Mouse (Mus musculus): Measurements from ENCODE around the gene Fsd1. TPM values are rescaled to one million over a fixed set of nuclear protein-coding genes. Genes with fewer than 3 reads are reported as not detected.

Gene Fsd1
- polyA plus RNA-seq, 1 experiment from 2014 or later: 0.36 TPM

DNA sequence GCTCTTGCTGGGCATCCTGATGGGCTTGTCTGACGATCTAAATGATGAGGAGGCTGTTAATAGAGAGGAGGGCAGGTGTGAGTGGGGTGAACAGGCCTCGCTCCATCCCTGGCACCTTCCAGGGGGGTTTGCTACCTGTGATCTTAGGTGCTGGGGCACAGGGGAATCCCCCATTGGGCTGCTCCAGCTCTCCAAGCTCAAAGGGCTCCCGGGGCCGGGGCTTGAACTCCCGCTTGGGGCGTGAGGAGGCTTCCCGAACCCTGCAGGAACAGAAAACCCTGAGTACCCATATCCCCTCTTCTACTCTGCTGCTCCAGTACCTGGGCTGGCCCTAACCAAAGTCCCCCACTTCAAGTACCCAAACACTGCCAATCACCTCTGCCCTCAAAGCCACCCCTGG, 31.5 kb downstream of the Fsd1 start:
- no peak overlapping the region for H3K27ac ChIP-seq (ENCODE audit: low read length)
- no peaks in the 10 kb centered on the region for H3K4me1 ChIP-seq (ENCODE audit: insufficient read depth, low read depth, low read length)
- TF ChIP-seq EP300 (IDR thresholded peaks at IDR 0.05) (no peak), CTCF (IDR thresholded peaks at IDR 0.05) (no peak)
- H3K9me3 ChIP-seq (ENCODE audit: low read length): no peaks in the 10 kb centered on the region
- H3K27me3 ChIP-seq (replicated peaks; ENCODE audit: insufficient read depth, low read length): no peaks in the 10 kb centered on the region
- WGBS: 82% methylated on average over 7 of the region's 7 CpGs
- H3K4me2 ChIP-seq (replicated peaks; ENCODE audit: low read depth, low read length): no peak overlapping the region
- H3K36me3 ChIP-seq (ENCODE audit: insufficient read depth, low read length): peaks cover 45% of the 10 kb centered on the region
- ATAC-seq (no peak), DNase-seq (ENCODE audit: low spot score) (no peak)
- no peak overlapping the region for H3K9ac ChIP-seq (replicated peaks; ENCODE audit: low read depth)
- H3K4me3 ChIP-seq (ENCODE audit: low read depth, low read length): no peak overlapping the region

GRCm38 (mm10) chr17:56018347-56019131, 32.2 kb downstream of the Fsd1 start:
- DNase-seq (ENCODE audit: low spot score) (peak; percentile 39), ATAC-seq (peak; percentile 46)
- H3K4me3 ChIP-seq (ENCODE audit: low read depth, low read length): no peak overlapping the region
- WGBS: 68% methylated on average over 20 of the region's 20 CpGs
- no peaks in the 10 kb centered on the region for H3K27me3 ChIP-seq (replicated peaks; ENCODE audit: insufficient read depth, low read length)
- no peaks in the 10 kb centered on the region for H3K4me1 ChIP-seq (ENCODE audit: insufficient read depth, low read depth, low read length)
- peaks cover 45% of the 10 kb centered on the region for H3K36me3 ChIP-seq (ENCODE audit: insufficient read depth, low read length)
- TF ChIP-seq CTCF (IDR thresholded peaks at IDR 0.05) (peak; percentile 61), EP300 (IDR thresholded peaks at IDR 0.05) (no peak)
- no peaks in the 10 kb centered on the region for H3K9me3 ChIP-seq (ENCODE audit: low read length)
- no peak overlapping the region for H3K4me2 ChIP-seq (replicated peaks; ENCODE audit: low read depth, low read length)
- H3K27ac ChIP-seq (ENCODE audit: low read length): no peak overlapping the region
- H3K9ac ChIP-seq (replicated peaks; ENCODE audit: low read depth): no peak overlapping the region

DNA sequence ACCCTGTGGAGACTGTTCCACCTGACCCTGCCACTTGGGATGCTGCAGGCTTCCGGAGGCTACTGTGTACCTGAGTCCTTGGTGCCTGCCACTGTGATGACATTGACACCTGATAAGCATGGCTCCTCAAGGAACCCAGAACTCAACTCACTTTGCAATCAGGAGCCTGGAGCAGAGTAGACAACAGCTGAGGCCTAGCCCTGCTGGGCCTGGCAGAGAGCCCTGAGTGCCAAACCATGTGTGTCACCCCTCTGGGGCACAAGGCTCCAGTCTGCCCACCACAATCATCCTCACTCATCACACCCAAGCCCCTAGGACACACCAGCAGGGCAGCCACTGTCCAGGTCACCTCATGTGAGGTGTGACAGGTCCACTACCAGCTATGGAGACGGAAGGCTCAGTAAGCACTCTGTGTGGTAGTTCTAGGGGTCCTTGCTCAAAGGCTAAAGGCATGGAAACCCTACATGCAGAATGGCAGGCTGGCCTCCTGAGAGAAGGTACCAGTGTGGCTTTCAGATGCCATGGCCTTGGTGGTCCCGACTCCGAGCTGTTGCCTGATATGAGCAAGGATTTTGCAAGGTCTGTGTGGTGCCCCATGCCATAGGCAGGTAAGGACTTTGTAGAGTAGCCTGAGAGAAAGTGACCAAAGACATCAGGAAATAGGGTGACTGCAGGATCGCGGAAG, 34.2 kb downstream of the Fsd1 start:
- no peak overlapping the region for H3K27ac ChIP-seq (ENCODE audit: low read length)
- no peaks in the 10 kb centered on the region for H3K9me3 ChIP-seq (ENCODE audit: low read length)
- no peak overlapping the region for H3K4me3 ChIP-seq (ENCODE audit: low read depth, low read length)
- WGBS: 88% methylated on average over 6 of the region's 6 CpGs
- TF ChIP-seq EP300 (IDR thresholded peaks at IDR 0.05) (no peak), CTCF (IDR thresholded peaks at IDR 0.05) (no peak)
- H3K4me2 ChIP-seq (replicated peaks; ENCODE audit: low read depth, low read length): no peak overlapping the region
- H3K36me3 ChIP-seq (ENCODE audit: insufficient read depth, low read length): peaks cover 38% of the 10 kb centered on the region
- no peaks in the 10 kb centered on the region for H3K27me3 ChIP-seq (replicated peaks; ENCODE audit: insufficient read depth, low read length)
- DNase-seq (ENCODE audit: low spot score): no peak
- no peak for ATAC-seq
- no peak overlapping the region for H3K9ac ChIP-seq (replicated peaks; ENCODE audit: low read depth)
- H3K4me1 ChIP-seq (ENCODE audit: insufficient read depth, low read depth, low read length): no peaks in the 10 kb centered on the region

GRCm38 (mm10) chr17:56021161-56021910, 35.0 kb downstream of the Fsd1 start:
- H3K36me3 ChIP-seq (ENCODE audit: insufficient read depth, low read length): peaks cover 31% of the 10 kb centered on the region
- WGBS: 86% methylated on average over 4 of the region's 4 CpGs
- no peak overlapping the region for H3K27ac ChIP-seq (ENCODE audit: low read length)
- no peak overlapping the region; the same call in 1 of the 2 replicates for H3K9ac ChIP-seq (replicated peaks; ENCODE audit: low read depth)
- H3K4me2 ChIP-seq (replicated peaks; ENCODE audit: low read depth, low read length): no peak overlapping the region
- no peaks in the 10 kb centered on the region for H3K4me1 ChIP-seq (ENCODE audit: insufficient read depth, low read depth, low read length)
- no peaks in the 10 kb centered on the region for H3K9me3 ChIP-seq (ENCODE audit: low read length)
- no peak for DNase-seq (ENCODE audit: low spot score)
- ATAC-seq: no peak
- TF ChIP-seq EP300 (IDR thresholded peaks at IDR 0.05) (no peak), CTCF (IDR thresholded peaks at IDR 0.05) (no peak)
- no peaks in the 10 kb centered on the region for H3K27me3 ChIP-seq (replicated peaks; ENCODE audit: insufficient read depth, low read length)
- no peak overlapping the region for H3K4me3 ChIP-seq (ENCODE audit: low read depth, low read length)

DNA sequence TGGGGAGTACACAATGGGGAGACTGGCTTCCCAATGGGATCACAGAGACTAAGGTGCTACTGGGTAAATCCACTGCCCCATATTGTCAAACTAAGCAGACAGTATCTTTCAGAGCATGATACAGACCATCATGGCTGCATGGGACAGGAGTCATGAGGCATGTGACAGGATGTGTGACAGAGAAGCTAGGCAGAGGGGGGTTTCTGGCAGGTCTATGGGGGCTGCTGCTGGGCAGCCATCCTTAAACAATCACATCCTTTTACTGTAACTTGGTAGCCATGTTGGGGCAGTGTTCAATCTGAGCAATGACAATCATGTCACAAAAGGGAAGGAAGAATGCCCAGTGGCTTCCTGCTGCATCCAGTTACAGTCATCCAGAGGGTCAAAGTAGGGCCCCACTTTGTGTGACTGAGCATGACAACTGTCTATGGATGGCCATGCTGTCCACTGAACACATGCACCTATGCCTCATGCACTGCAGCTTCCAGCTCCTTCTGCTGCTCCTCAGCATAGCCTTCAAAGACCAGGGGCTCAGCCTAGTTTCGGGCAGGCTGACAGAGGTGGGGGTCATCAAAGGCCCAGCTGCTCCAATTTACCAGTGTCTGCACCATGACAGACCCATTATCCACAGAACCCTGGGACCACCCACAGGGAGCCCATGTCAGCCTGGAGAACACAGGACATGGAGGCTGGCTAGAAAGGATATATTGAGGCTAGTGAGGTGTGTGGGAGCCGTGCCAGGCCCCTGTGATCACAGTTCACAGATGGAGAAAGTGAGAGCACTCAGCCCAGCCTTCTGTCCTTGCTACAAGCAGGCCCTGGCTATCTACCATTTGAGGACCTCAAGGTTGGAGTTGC, 36.1 kb downstream of the Fsd1 start:
- 86% methylated on average over 2 of the region's 2 CpGs for WGBS

More for the DNA sequence above, 36.1 kb downstream of the Fsd1 start:
- Histone ChIP-seq H3K9me3 (ENCODE audit: low read length) (no peaks in the 10 kb centered on the region), H3K4me3 (ENCODE audit: low read depth, low read length) (no peak overlapping the region), H3K27me3 (replicated peaks; ENCODE audit: insufficient read depth, low read length) (no peaks in the 10 kb centered on the region), H3K27ac (ENCODE audit: low read length) (no peak overlapping the region), H3K36me3 (ENCODE audit: insufficient read depth, low read length) (peaks cover 22% of the 10 kb centered on the region), H3K9ac (replicated peaks; ENCODE audit: low read depth) (no peak overlapping the region), H3K4me2 (replicated peaks; ENCODE audit: low read depth, low read length) (no peak overlapping the region), H3K4me1 (ENCODE audit: insufficient read depth, low read depth, low read length) (no peaks in the 10 kb centered on the region)
- ATAC-seq (no peak), DNase-seq (ENCODE audit: low spot score) (no peak)
- TF ChIP-seq CTCF (IDR thresholded peaks at IDR 0.05) (no peak), EP300 (IDR thresholded peaks at IDR 0.05) (no peak)

All from lung, postnatal 0 days (tissue).